Mouse (Mus musculus): ENCODE data around the gene Lbx2. TPM values are rescaled to one million over a fixed set of nuclear protein-coding genes. Genes with fewer than 3 reads are reported as not detected.

The Lbx2 gene
- polyA plus RNA-seq, 1 experiment from 2014 or later, result 0.62 TPM

- H3K4me3 ChIP-seq (ENCODE audit: low read length), result no peak overlapping the region
- ATAC-seq, result no peak
- no peak overlapping the region for H3K4me2 ChIP-seq (ENCODE audit: low read depth, low read length)
Observed at GRCm38 (mm10) chr6:83084477-83084876, 1.7 kb upstream of the Lbx2 start.

GRCm38 (mm10) chr6:83087205-83087925 is 1.2 kb downstream of the Lbx2 start:
- WGBS, result 3% methylated on average over 47 of the region's 47 CpGs
- H3K27me3 ChIP-seq (replicated peaks; ENCODE audit: control insufficient read depth, insufficient read depth, low read length), result peaks cover 69% of the 10 kb centered on the region

More at GRCm38 (mm10) chr6:83084477-83084876, 1.7 kb upstream of the Lbx2 start:
- Histone ChIP-seq H3K4me1 (ENCODE audit: control insufficient read depth, insufficient read depth, low read length) (peaks cover 17% of the 10 kb centered on the region), H3K27me3 (replicated peaks; ENCODE audit: control insufficient read depth, insufficient read depth, low read length) (peaks cover 65% of the 10 kb centered on the region), H3K9me3 (ENCODE audit: control insufficient read depth, low read length) (no peaks in the 10 kb centered on the region), H3K27ac (ENCODE audit: low read length) (no peak overlapping the region), H3K36me3 (ENCODE audit: control insufficient read depth, insufficient read depth, low read length) (peaks cover 4% of the 10 kb centered on the region), H3K9ac (ENCODE audit: low read depth, low read length) (no peak overlapping the region)
- WGBS, result 15% methylated on average over 6 of the region's 6 CpGs

GRCm38 (mm10) chr6:83087926-83088260 is 1.7 kb downstream of the Lbx2 start:
- peaks cover 65% of the 10 kb centered on the region for H3K27me3 ChIP-seq (replicated peaks; ENCODE audit: control insufficient read depth, insufficient read depth, low read length)
- H3K36me3 ChIP-seq (ENCODE audit: control insufficient read depth, insufficient read depth, low read length), result no peaks in the 10 kb centered on the region
- 0 out of 2 replicates have a peak overlapping the region, but pooled peaks have one; percentile 32 for H3K4me3 ChIP-seq (ENCODE audit: low read length)
- ATAC-seq, result no peak
- H3K9me3 ChIP-seq (ENCODE audit: control insufficient read depth, low read length), result no peaks in the 10 kb centered on the region
- H3K4me1 ChIP-seq (ENCODE audit: control insufficient read depth, insufficient read depth, low read length), result peaks cover 16% of the 10 kb centered on the region
- 14% methylated on average over 9 of the region's 9 CpGs for WGBS
- no peak overlapping the region for H3K27ac ChIP-seq (ENCODE audit: low read length)
- no peak overlapping the region for H3K9ac ChIP-seq (ENCODE audit: low read depth, low read length)
- H3K4me2 ChIP-seq (ENCODE audit: low read depth, low read length), result peak overlapping the region; percentile 33; the same call in 1 of the 2 replicates

More at GRCm38 (mm10) chr6:83087205-83087925, 1.2 kb downstream of the Lbx2 start:
- Histone ChIP-seq H3K4me3 (ENCODE audit: low read length) (peak overlapping the region; percentile 32), H3K27ac (ENCODE audit: low read length) (no peak overlapping the region), H3K4me2 (ENCODE audit: low read depth, low read length) (peak overlapping the region; percentile 33), H3K4me1 (ENCODE audit: control insufficient read depth, insufficient read depth, low read length) (peaks cover 16% of the 10 kb centered on the region), H3K36me3 (ENCODE audit: control insufficient read depth, insufficient read depth, low read length) (no peaks in the 10 kb centered on the region), H3K9me3 (ENCODE audit: control insufficient read depth, low read length) (no peaks in the 10 kb centered on the region), H3K9ac (ENCODE audit: low read depth, low read length) (no peak overlapping the region)
- no peak for ATAC-seq

- 33% methylated on average over 6 of the region's 6 CpGs for WGBS
Observed at GRCm38 (mm10) chr6:83092416-83093127, 6.4 kb downstream of the Lbx2 start.

GRCm38 (mm10) chr6:83095968-83096367 is 9.8 kb downstream of the Lbx2 start:
- H3K9me3 ChIP-seq (ENCODE audit: control insufficient read depth, low read length), result no peaks in the 10 kb centered on the region
- no peaks in the 10 kb centered on the region for H3K36me3 ChIP-seq (ENCODE audit: control insufficient read depth, insufficient read depth, low read length)
- H3K4me2 ChIP-seq (ENCODE audit: low read depth, low read length), result no peak overlapping the region
- H3K4me3 ChIP-seq (ENCODE audit: low read length), result no peak overlapping the region
- no peaks in the 10 kb centered on the region for H3K27me3 ChIP-seq (replicated peaks; ENCODE audit: control insufficient read depth, insufficient read depth, low read length)
- H3K4me1 ChIP-seq (ENCODE audit: control insufficient read depth, insufficient read depth, low read length), result 0 out of 2 replicates have a peak, but pooled peaks cover 3% of the 10 kb centered on the region
- 51% methylated on average over 6 of the region's 6 CpGs for WGBS
- no peak for ATAC-seq
- H3K9ac ChIP-seq (ENCODE audit: low read depth, low read length), result no peak overlapping the region
- no peak overlapping the region for H3K27ac ChIP-seq (ENCODE audit: low read length)

More at GRCm38 (mm10) chr6:83092416-83093127, 6.4 kb downstream of the Lbx2 start:
- Histone ChIP-seq H3K4me3 (ENCODE audit: low read length) (no peak overlapping the region), H3K9me3 (ENCODE audit: control insufficient read depth, low read length) (no peaks in the 10 kb centered on the region), H3K4me1 (ENCODE audit: control insufficient read depth, insufficient read depth, low read length) (peaks cover 4% of the 10 kb centered on the region), H3K27me3 (replicated peaks; ENCODE audit: control insufficient read depth, insufficient read depth, low read length) (peaks cover 21% of the 10 kb centered on the region), H3K4me2 (ENCODE audit: low read depth, low read length) (no peak overlapping the region), H3K36me3 (ENCODE audit: control insufficient read depth, insufficient read depth, low read length) (no peaks in the 10 kb centered on the region), H3K27ac (ENCODE audit: low read length) (no peak overlapping the region), H3K9ac (ENCODE audit: low read depth, low read length) (no peak overlapping the region)
- ATAC-seq, result no peak

GRCm38 (mm10) chr6:83098411-83098810 is 12.2 kb downstream of the Lbx2 start:
- Histone ChIP-seq H3K27me3 (replicated peaks; ENCODE audit: control insufficient read depth, insufficient read depth, low read length) (no peaks in the 10 kb centered on the region), H3K4me3 (ENCODE audit: low read length) (no peak overlapping the region), H3K4me1 (ENCODE audit: control insufficient read depth, insufficient read depth, low read length) (peaks cover 16% of the 10 kb centered on the region), H3K4me2 (ENCODE audit: low read depth, low read length) (no peak overlapping the region), H3K9ac (ENCODE audit: low read depth, low read length) (no peak overlapping the region), H3K27ac (ENCODE audit: low read length) (no peak overlapping the region), H3K9me3 (ENCODE audit: control insufficient read depth, low read length) (no peaks in the 10 kb centered on the region), H3K36me3 (ENCODE audit: control insufficient read depth, insufficient read depth, low read length) (no peaks in the 10 kb centered on the region)
- WGBS, result 54% methylated on average over 2 of the region's 2 CpGs
- ATAC-seq, result no peak

GRCm38 (mm10) chr6:83101316-83101687 is 15.1 kb downstream of the Lbx2 start, which contains the start of the genes Ccdc142 and Gm42688:
Ccdc142 (plus strand) TSS chr6:83101601.
Gm42688 (plus strand) TSS chr6:83101617.
- Histone ChIP-seq H3K4me3 (ENCODE audit: low read length) (peak within 1 kb of the TSS; percentile 80), H3K4me2 (ENCODE audit: low read depth, low read length) (peak within 1 kb of the TSS; percentile 97), H3K4me1 (ENCODE audit: control insufficient read depth, insufficient read depth, low read length) (peaks cover 18% of the 10 kb centered on the region), H3K9me3 (ENCODE audit: control insufficient read depth, low read length) (no peaks in the 10 kb centered on the region), H3K27ac (ENCODE audit: low read length) (peak within 1 kb of the TSS; percentile 90), H3K9ac (ENCODE audit: low read depth, low read length) (peak within 1 kb of the TSS; percentile 88), H3K27me3 (replicated peaks; ENCODE audit: control insufficient read depth, insufficient read depth, low read length) (no peaks in the 10 kb centered on the region), H3K36me3 (ENCODE audit: control insufficient read depth, insufficient read depth, low read length) (no peaks in the 10 kb centered on the region)
- under 1% methylated on average over 25 of the region's 25 CpGs for WGBS
- peak; percentile 89 for ATAC-seq

GRCm38 (mm10) chr6:83101688-83102556 is 15.8 kb downstream of the Lbx2 start:
- Histone ChIP-seq H3K9me3 (ENCODE audit: control insufficient read depth, low read length) (no peaks in the 10 kb centered on the region), H3K4me2 (ENCODE audit: low read depth, low read length) (peak overlapping the region; percentile 97)
- WGBS, result 0% methylated on average over 73 of the region's 74 CpGs

More at GRCm38 (mm10) chr6:83101688-83102556, 15.8 kb downstream of the Lbx2 start:
- ATAC-seq, result peak; percentile 86
- H3K27me3 ChIP-seq (replicated peaks; ENCODE audit: control insufficient read depth, insufficient read depth, low read length), result no peaks in the 10 kb centered on the region
- H3K4me3 ChIP-seq (ENCODE audit: low read length), result peak overlapping the region; percentile 80
- peak overlapping the region; percentile 90 for H3K27ac ChIP-seq (ENCODE audit: low read length)
- peaks cover 18% of the 10 kb centered on the region for H3K4me1 ChIP-seq (ENCODE audit: control insufficient read depth, insufficient read depth, low read length)
- no peaks in the 10 kb centered on the region for H3K36me3 ChIP-seq (ENCODE audit: control insufficient read depth, insufficient read depth, low read length)
- peak overlapping the region; percentile 88 for H3K9ac ChIP-seq (ENCODE audit: low read depth, low read length)
